In genomic region chr16:45953394-45953793, GRCm38 (mm10) we compare ENCODE assay signal across 11 mouse cellular contexts. TPM values are rescaled to one million over a fixed set of nuclear protein-coding genes. Genes with fewer than 3 reads are reported as not detected.
DNase-seq lines count a peak whose midpoint lies in the region; ATAC-seq and TF ChIP-seq lines count a peak whose summit lies in the region.
"Had no signal": no experiment of that assay in that cellular context is flagged by ENCODE, and none has a peak within 500 bp of the region (broad histone marks: within the 10 kb centered on the region; RNA-seq: fewer than 3 reads in every experiment).

Phldb2 (minus strand) TSS chr16:45953598.

- POLR2A ChIA-PET in Patski (lab: Charles Lee) = interaction anchor here (1.4 kb wide), 1 partner anchor 109 kb away, joined by 6 read pairs; no protein-coding TSS in a partner anchor

- H3K27ac ChIP-seq in gastrocnemius, adult 2 months = no peak within 1 kb of the TSS
- no peak within 1 kb of the TSS for H3K27ac ChIP-seq in heart, embryonic 13.5 days (replicated peaks)

- H3K27me3 ChIP-seq in Patski = no peaks in the 10 kb centered on the region
- no peaks in the 10 kb centered on the region for H3K27me3 ChIP-seq in heart, embryonic 13.5 days (replicated peaks)
- H3K27me3 ChIP-seq: CH12.LX had no signal

- no peaks in the 10 kb centered on the region for H3K9me3 ChIP-seq in heart, embryonic 13.5 days

- no peak for TF ChIP-seq CTCF in gastrocnemius, adult 2 months (IDR thresholded peaks at IDR 0.05)
- TF ChIP-seq CTCF in Patski (IDR thresholded peaks at IDR 0.05) = no peak

- H3K9ac ChIP-seq in heart, embryonic 13.5 days = no peak within 1 kb of the TSS

- intact Hi-C loops in gastrocnemius, postnatal 14 days (cut with DNase I; ENCODE audit: low total_unique reads) = no loop called here
- intact Hi-C loops in gastrocnemius, adult 2 months (cut with DNase I) = no loop called here

- H3K4me1 ChIP-seq in heart, embryonic 13.5 days = no peaks in the 10 kb centered on the region

- H3K36me3 ChIP-seq in heart, embryonic 13.5 days = no peaks in the 10 kb centered on the region

- DNase-seq in gastrocnemius, postnatal 14 days = no peak
- DNase-seq in gastrocnemius, adult 2 months = no peak
- no peak for DNase-seq in Patski (ENCODE audit: low read depth, low spot score)
- DNase-seq in kidney, postnatal 25 days = peak; percentile 40 to 75
- no peak for DNase-seq in ovary, postnatal 10 days (ENCODE audit: low spot score)
- no peak for DNase-seq in cerebellum, postnatal 36 days
- DNase-seq in left cerebral cortex, adult 18-20 months (ENCODE audit: low spot score in 2 of 2) = no peak
- DNase-seq: cerebellum, adult 9-11 months; thymus, postnatal 14 days had no signal

- CTCF ChIA-PET in Patski (lab: Charles Lee) = interaction anchor here (1.2 to 4.5 kb wide), 3 partner anchors 13 to 141 kb away, joined by 3 to 22 read pairs (median 5); no protein-coding TSS in a partner anchor

- H3K4me3 ChIP-seq in gastrocnemius, adult 2 months = no peak within 1 kb of the TSS
- H3K4me3 ChIP-seq in heart, embryonic 13.5 days = no peak within 1 kb of the TSS

- WGBS in heart, embryonic 13.5 days = 41% methylated on average over 4 of the region's 4 CpGs

- no peak within 1 kb of the TSS for H3K4me2 ChIP-seq in heart, embryonic 13.5 days

- ATAC-seq in Patski = no peak
- ATAC-seq in heart, embryonic 13.5 days (ENCODE audit: extremely low read depth, insufficient number of reproducible peaks, low FRiP score, low TSS enrichment) = no peak

- in situ Hi-C loops in Patski (cut with MboI; ENCODE audit: low pct_unique_long_range_greater_than_20kb) = no loop called here

RNA-seq across cellular contexts. Expression of gene Phldb2, which starts in this region (rescaled TPM):
- 10 to 100 TPM; 17.3 to 19.3 TPM for total RNA-seq in gastrocnemius, postnatal 14 days (2021)
- 1 to 10 TPM; 5.2 to 6.8 TPM for total RNA-seq in gastrocnemius, adult 2 months (2021)
- polyA plus RNA-seq in Patski (2021) = 200 TPM
- polyA plus RNA-seq in heart, embryonic 13.5 days (2015; fragmentation: Nextera tagmentation; extraction: Ambion mirVana) = 37.2 and 38.3 TPM in 2 replicates
- total RNA-seq in left cerebral cortex, adult 18-20 months (2021) = 1 to 10 TPM; 8.0 to 8.5 TPM
- total RNA-seq: CH12.LX had no signal

Comparison
In these comparisons a context has a peak if more than half of its experiments do, and no peak if none do; other contexts are left out.
1. DNase-seq: peak in kidney, postnatal 25 days (2 of 2); none in gastrocnemius, postnatal 14 days (single experiment), gastrocnemius, adult 2 months (single experiment), Patski (single experiment), ovary, postnatal 10 days (single experiment), cerebellum, postnatal 36 days (0 of 2) and left cerebral cortex, adult 18-20 months (0 of 2).